Mouse (Mus musculus): Measurements from ENCODE around the gene Rasl10a. TPM values are rescaled to one million over a fixed set of nuclear protein-coding genes. Genes with fewer than 3 reads are reported as not detected.

Rasl10a gene
- polyA plus RNA-seq, 1 experiment, result 6.6 TPM

GRCm38 (mm10) chr11:5017506-5017905 lies 40.4 kb upstream of the Rasl10a start:
- no peak overlapping the region for H3K27ac ChIP-seq (ENCODE audit: control insufficient read depth, insufficient read depth, low read depth, low read length, poor library complexity)

DNA sequence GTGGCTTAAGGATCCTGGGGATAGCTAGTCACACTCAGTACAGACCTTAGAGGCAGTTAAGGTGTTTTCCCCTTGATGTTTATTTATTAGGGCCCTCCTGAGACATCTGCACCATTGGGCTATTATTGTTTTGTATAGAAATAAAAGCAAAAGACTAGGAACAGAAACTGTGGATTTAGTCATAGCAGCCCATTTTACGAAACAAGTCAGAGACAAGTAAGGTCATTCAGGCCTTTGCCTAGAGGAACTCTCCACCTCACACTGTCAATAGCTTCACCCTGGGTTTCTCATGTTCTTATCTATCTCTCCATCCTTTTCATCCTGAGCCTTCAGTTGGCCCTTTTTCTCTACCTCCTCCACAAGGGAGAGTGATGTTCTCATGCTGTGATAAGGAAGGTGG lies 32.8 kb upstream of the Rasl10a start:
- Histone ChIP-seq H3K27ac (ENCODE audit: control insufficient read depth, insufficient read depth, low read depth, low read length, poor library complexity) (no peak overlapping the region), H3K4me1 (ENCODE audit: control insufficient read depth, insufficient read depth, low read length) (no peaks in the 10 kb centered on the region), H3K4me3 (replicated peaks; ENCODE audit: control insufficient read depth, low read depth, low read length) (no peak overlapping the region)
- no peak for TF ChIP-seq CTCF (IDR thresholded peaks at IDR 0.05; ENCODE audit: control insufficient read depth, insufficient read depth, low read length)
- no peak for TF ChIP-seq POLR2A (IDR thresholded peaks at IDR 0.05; ENCODE audit: borderline replicate concordance, control insufficient read depth, low read depth, low read length)
- 91% methylated on average over 1 of the region's 1 CpGs for WGBS

More at GRCm38 (mm10) chr11:5017506-5017905, 40.4 kb upstream of the Rasl10a start:
- Histone ChIP-seq H3K4me1 (ENCODE audit: control insufficient read depth, insufficient read depth, low read length) (0 out of 2 replicates have a peak, but pooled peaks cover 1% of the 10 kb centered on the region), H3K4me3 (replicated peaks; ENCODE audit: control insufficient read depth, low read depth, low read length) (no peak overlapping the region)
- TF ChIP-seq POLR2A (IDR thresholded peaks at IDR 0.05; ENCODE audit: borderline replicate concordance, control insufficient read depth, low read depth, low read length), result no peak
- no peak for TF ChIP-seq CTCF (IDR thresholded peaks at IDR 0.05; ENCODE audit: control insufficient read depth, insufficient read depth, low read length)
- 73% methylated on average over 6 of the region's 6 CpGs for WGBS

DNA sequence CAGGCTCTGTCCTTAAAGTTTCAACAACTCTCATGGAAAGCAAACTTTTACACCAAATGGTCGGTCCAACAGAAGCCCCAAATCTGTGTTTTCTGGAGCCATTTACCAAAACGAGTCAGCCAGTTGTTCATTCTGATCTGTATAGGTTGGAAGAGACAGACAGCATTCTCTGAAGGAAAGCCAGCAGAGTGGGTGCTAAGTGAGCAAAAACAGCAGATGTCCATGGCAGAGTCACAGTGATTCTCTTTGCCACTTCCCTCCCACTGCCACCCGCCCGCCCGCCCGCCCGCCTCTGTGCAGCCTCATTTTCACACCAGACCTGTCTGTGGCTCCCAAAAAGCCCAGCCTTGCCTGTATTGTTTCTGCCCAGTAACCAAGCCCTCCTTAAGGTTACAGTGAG lies 29.7 kb upstream of the Rasl10a start:
- Histone ChIP-seq H3K4me1 (ENCODE audit: control insufficient read depth, insufficient read depth, low read length) (no peaks in the 10 kb centered on the region), H3K27ac (ENCODE audit: control insufficient read depth, insufficient read depth, low read depth, low read length, poor library complexity) (no peak overlapping the region), H3K4me3 (replicated peaks; ENCODE audit: control insufficient read depth, low read depth, low read length) (no peak overlapping the region)
- 87% methylated on average over 7 of the region's 7 CpGs for WGBS
- no peak for TF ChIP-seq POLR2A (IDR thresholded peaks at IDR 0.05; ENCODE audit: borderline replicate concordance, control insufficient read depth, low read depth, low read length)
- TF ChIP-seq CTCF (IDR thresholded peaks at IDR 0.05; ENCODE audit: control insufficient read depth, insufficient read depth, low read length), result no peak

- TF ChIP-seq POLR2A (IDR thresholded peaks at IDR 0.05; ENCODE audit: borderline replicate concordance, control insufficient read depth, low read depth, low read length) (no peak), CTCF (IDR thresholded peaks at IDR 0.05; ENCODE audit: control insufficient read depth, insufficient read depth, low read length) (no peak)
- WGBS, result 94% methylated on average over 10 of the region's 10 CpGs
Measured at GRCm38 (mm10) chr11:5032706-5033105, 25.2 kb upstream of the Rasl10a start.

DNA sequence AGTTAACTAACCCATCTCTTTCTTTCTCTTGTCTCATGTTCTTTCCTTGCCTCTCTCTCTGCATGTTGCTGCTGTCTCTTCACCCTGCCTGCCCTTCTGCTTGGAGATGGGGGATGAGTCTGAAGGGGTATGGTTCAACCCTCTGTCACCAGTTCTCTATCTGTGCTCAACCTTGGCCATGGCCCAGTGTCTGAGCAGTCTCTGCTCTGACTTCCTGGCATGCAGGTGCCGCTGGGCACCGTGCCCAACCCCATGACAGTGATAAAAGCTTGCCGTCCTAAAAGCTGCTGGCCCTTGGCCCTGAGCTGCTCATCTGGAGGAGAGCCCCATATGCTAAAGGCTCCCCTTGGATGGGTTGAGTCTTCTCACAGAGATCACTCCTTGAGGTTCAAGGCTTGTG lies 24.8 kb upstream of the Rasl10a start:
- Histone ChIP-seq H3K4me3 (replicated peaks; ENCODE audit: control insufficient read depth, low read depth, low read length) (no peak overlapping the region), H3K4me1 (ENCODE audit: control insufficient read depth, insufficient read depth, low read length) (no peaks in the 10 kb centered on the region), H3K27ac (ENCODE audit: control insufficient read depth, insufficient read depth, low read depth, low read length, poor library complexity) (no peak overlapping the region)
- TF ChIP-seq POLR2A (IDR thresholded peaks at IDR 0.05; ENCODE audit: borderline replicate concordance, control insufficient read depth, low read depth, low read length), result no peak
- TF ChIP-seq CTCF (IDR thresholded peaks at IDR 0.05; ENCODE audit: control insufficient read depth, insufficient read depth, low read length), result no peak
- WGBS, result 52% methylated on average over 3 of the region's 3 CpGs

More at GRCm38 (mm10) chr11:5032706-5033105, 25.2 kb upstream of the Rasl10a start:
- Histone ChIP-seq H3K27ac (ENCODE audit: control insufficient read depth, insufficient read depth, low read depth, low read length, poor library complexity) (no peak overlapping the region), H3K4me1 (ENCODE audit: control insufficient read depth, insufficient read depth, low read length) (no peaks in the 10 kb centered on the region), H3K4me3 (replicated peaks; ENCODE audit: control insufficient read depth, low read depth, low read length) (no peak overlapping the region)

GRCm38 (mm10) chr11:5035421-5035820 lies 22.5 kb upstream of the Rasl10a start:
- TF ChIP-seq POLR2A (IDR thresholded peaks at IDR 0.05; ENCODE audit: borderline replicate concordance, control insufficient read depth, low read depth, low read length) (no peak), CTCF (IDR thresholded peaks at IDR 0.05; ENCODE audit: control insufficient read depth, insufficient read depth, low read length) (no peak)
- no peak overlapping the region for H3K27ac ChIP-seq (ENCODE audit: control insufficient read depth, insufficient read depth, low read depth, low read length, poor library complexity)
- no peak overlapping the region for H3K4me3 ChIP-seq (replicated peaks; ENCODE audit: control insufficient read depth, low read depth, low read length)
- H3K4me1 ChIP-seq (ENCODE audit: control insufficient read depth, insufficient read depth, low read length), result no peaks in the 10 kb centered on the region
- WGBS, result 90% methylated on average over 4 of the region's 4 CpGs

- Histone ChIP-seq H3K4me3 (replicated peaks; ENCODE audit: control insufficient read depth, low read depth, low read length) (no peak overlapping the region), H3K4me1 (ENCODE audit: control insufficient read depth, insufficient read depth, low read length) (no peaks in the 10 kb centered on the region), H3K27ac (ENCODE audit: control insufficient read depth, insufficient read depth, low read depth, low read length, poor library complexity) (no peak overlapping the region)
- WGBS, result 87% methylated on average over 8 of the region's 8 CpGs
- TF ChIP-seq CTCF (IDR thresholded peaks at IDR 0.05; ENCODE audit: control insufficient read depth, insufficient read depth, low read length) (no peak), POLR2A (IDR thresholded peaks at IDR 0.05; ENCODE audit: borderline replicate concordance, control insufficient read depth, low read depth, low read length) (no peak)
Measured at GRCm38 (mm10) chr11:5037146-5037854, 20.6 kb upstream of the Rasl10a start.

DNA sequence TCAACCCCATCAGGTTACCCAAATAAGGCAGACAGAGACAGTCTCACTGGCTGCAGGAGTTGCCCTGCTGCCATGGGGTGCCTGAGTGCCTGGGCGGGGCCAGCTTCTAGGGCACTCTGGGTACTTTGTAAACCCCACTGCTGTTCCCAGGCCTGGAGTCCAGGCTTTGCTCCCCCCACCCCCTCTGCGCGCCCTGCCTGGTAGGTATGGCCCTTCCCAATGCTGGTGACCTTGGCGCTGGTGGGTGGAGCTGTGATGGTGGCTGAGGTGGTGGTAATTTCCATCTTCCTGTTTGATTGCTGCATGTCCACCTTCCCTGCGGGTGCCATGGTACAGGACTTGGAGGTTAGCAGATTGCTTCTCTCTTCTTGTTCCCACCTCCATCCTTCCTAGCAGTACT lies 17.3 kb upstream of the Rasl10a start:
- Histone ChIP-seq H3K4me3 (replicated peaks; ENCODE audit: control insufficient read depth, low read depth, low read length) (no peak overlapping the region), H3K27ac (ENCODE audit: control insufficient read depth, insufficient read depth, low read depth, low read length, poor library complexity) (no peak overlapping the region)

More for the DNA sequence above, 17.3 kb upstream of the Rasl10a start:
- TF ChIP-seq CTCF (IDR thresholded peaks at IDR 0.05; ENCODE audit: control insufficient read depth, insufficient read depth, low read length) (no peak), POLR2A (IDR thresholded peaks at IDR 0.05; ENCODE audit: borderline replicate concordance, control insufficient read depth, low read depth, low read length) (no peak)
- H3K4me1 ChIP-seq (ENCODE audit: control insufficient read depth, insufficient read depth, low read length), result peaks cover 2% of the 10 kb centered on the region; the same call in 1 of the 2 replicates
- 91% methylated on average over 5 of the region's 5 CpGs for WGBS

All from bone marrow, adult 2 months (tissue).